Mouse (Mus musculus) stomach, postnatal 0 days (tissue): ENCODE measurements around the gene Ppp1r9a. TPM values are rescaled to one million over a fixed set of nuclear protein-coding genes. Genes with fewer than 3 reads are reported as not detected.

Experiments used
- ATAC-seq: fragments of 200-750 bp; cut with Nextera tagmentation; 2 replicates; pipeline ENCODE4 v1.8.0; 2017; ENCODE audit not compliant: low FRiP score, low TSS enrichment
- DNase-seq: peaks from one replicate; pipeline ENCODE4 v3.0.0-alpha.2; 2016; ENCODE audit warnings: low spot score
- H3K27ac ChIP-seq: fragments of 300-500 bp; sonication (generic); replicated peaks from 2 replicates; pipeline ENCODE4 v1.5.1; 2014; ENCODE audit warnings: mild to moderate bottlenecking, control low read depth
- H3K27me3 ChIP-seq: fragments of 300-500 bp; sonication (generic); 2 replicates; pipeline ENCODE4 v1.6.1; 2014; ENCODE audit warnings: low read length; ENCODE audit not compliant: control insufficient read depth, insufficient read depth
- H3K36me3 ChIP-seq: fragments of 300-500 bp; sonication (generic); 2 replicates; pipeline ENCODE4 v1.6.1; 2014; ENCODE audit warnings: low read length, mixed read lengths; ENCODE audit not compliant: control insufficient read depth, insufficient read depth
- H3K4me1 ChIP-seq: fragments of 300-500 bp; sonication (generic); replicated peaks from 2 replicates; pipeline ENCODE4 v1.6.1; 2014; ENCODE audit warnings: antibody characterized with exemption; ENCODE audit not compliant: control insufficient read depth, insufficient read depth
- H3K4me2 ChIP-seq: fragments of 300-500 bp; sonication (generic); replicated peaks from 2 replicates; pipeline ENCODE4 v1.6.1; 2014; ENCODE audit warnings: low read depth, mild to moderate bottlenecking, control low read depth, moderate library complexity
- H3K4me3 ChIP-seq: fragments of 300-500 bp; sonication (generic); 2 replicates; pipeline ENCODE4 v1.5.1; 2014; ENCODE audit warnings: low read depth, low read length, control low read depth
- H3K9ac ChIP-seq: fragments of 300-500 bp; sonication (generic); 2 replicates; pipeline ENCODE4 v1.6.1; 2014; ENCODE audit warnings: mild to moderate bottlenecking, low read length, control low read depth, mixed read lengths
- H3K9me3 ChIP-seq: fragments of 300-500 bp; sonication (generic); 2 replicates; pipeline ENCODE4 v1.6.1; 2016; ENCODE audit warnings: low read length; ENCODE audit not compliant: control insufficient read depth
- CTCF ChIP-seq: IDR thresholded peaks from 2 replicates; pipeline ENCODE4 v1.5.1; 2016; ENCODE audit warnings: antibody characterized with exemption, low read depth, mild to moderate bottlenecking, moderate library complexity
- EP300 ChIP-seq: optimal IDR thresholded peaks from 2 replicates; pipeline ENCODE3; 2016; ENCODE audit warnings: antibody characterized with exemption
- WGBS: fragments of 180-500 bp; shearing (Covaris S2); extraction: QIAGEN DNeasy Blood & Tissue Kit; methylation state at CpG from one replicate; pipeline ENCODE4 v1.1.7; 2014; 5-methylcytosine and 5-hydroxymethylcytosine counted together
- polyA plus RNA-seq: library from polyadenylated mRNA; unstranded; fragments of >200 nt; fragmentation: Nextera tagmentation; extraction: Ambion mirVana; gene quantifications from 2 replicates; pipeline ENCODE4 v1.2.1, GENCODE M21; 2015

Ppp1r9a gene
- polyA plus RNA-seq, 1 experiment from 2014 or later = 3.1 TPM

DNA sequence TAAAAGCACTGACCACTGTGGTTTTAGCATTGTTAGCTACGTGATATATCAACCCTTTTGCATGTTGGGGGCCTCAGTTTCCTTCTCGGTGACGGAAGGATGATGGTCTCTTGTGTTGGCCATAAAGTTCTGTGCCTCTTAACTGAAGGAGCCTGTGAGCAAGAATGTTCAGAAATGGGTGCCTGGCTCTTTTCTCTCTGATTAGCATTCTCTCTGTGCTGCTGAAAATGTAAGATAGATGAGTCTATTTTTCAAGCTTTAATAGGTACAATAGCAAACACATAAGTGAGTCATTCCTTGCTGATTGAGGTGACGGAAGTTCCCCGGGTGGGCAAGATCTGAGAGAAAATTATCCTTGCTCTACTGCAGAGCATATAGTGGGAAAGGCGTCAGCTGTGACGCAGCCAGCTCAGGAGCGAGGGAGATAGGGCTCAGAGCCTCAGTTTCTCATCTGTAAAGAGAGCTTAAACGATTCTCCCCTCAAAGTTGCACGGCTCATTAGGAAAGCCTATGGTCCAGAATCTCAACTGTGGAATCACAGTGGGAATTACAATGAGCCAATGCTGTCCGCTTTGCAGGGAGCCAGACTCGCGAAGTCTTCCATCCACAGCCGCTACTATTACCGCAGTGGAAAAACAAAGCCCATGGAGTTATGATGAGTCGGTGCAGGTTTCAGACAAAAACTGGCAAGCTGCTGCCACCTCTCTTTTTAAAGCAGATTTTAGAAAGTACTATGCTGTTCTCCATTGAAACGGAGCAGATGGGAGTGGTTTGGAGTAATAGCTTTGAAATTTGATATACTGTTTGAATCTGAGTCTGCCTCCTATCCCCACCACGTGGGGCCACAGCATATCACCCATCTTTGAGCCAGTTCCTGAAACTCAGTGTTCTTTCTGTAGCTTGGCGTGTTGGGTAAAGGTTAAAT is 275.5 kb downstream of the Ppp1r9a start:
- H3K9me3 ChIP-seq = no peaks in the 10 kb centered on the region
- H3K4me1 ChIP-seq = no peaks in the 10 kb centered on the region
- TF ChIP-seq CTCF (0 out of 2 replicates have a peak, but pooled peaks have one; percentile 19), EP300 (no peak)
- no peak overlapping the region for H3K4me3 ChIP-seq
- no peaks in the 10 kb centered on the region for H3K27me3 ChIP-seq
- no peak overlapping the region for H3K27ac ChIP-seq
- no peak for ATAC-seq
- 47% methylated on average over 19 of the region's 19 CpGs for WGBS
- no peak overlapping the region for H3K9ac ChIP-seq
- H3K36me3 ChIP-seq = no peaks in the 10 kb centered on the region
- DNase-seq = no peak
- peak overlapping the region; percentile 6 for H3K4me2 ChIP-seq

DNA sequence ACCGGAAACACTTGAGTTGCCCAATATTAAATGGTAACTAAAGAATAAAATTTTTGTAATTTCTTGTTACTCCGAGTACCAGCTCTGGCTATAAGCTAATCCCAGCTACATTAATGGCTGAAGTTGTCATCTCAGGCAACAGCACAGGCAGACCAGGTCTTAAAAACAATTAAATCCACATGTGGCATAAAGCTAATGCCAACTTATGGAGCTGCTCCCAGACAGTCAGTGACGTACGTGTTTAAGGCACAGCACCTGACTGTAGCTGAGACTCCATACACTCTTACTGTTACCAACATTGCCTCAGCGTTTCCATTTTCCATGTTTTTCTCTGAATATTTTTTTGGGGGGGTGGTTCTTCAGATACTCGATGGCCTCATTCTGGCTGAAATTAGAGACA is 276.5 kb downstream of the Ppp1r9a start:
- H3K27ac ChIP-seq = no peak overlapping the region
- ATAC-seq (no peak), DNase-seq (no peak)
- H3K4me1 ChIP-seq = no peaks in the 10 kb centered on the region
- WGBS = 89% methylated on average over 6 of the region's 6 CpGs
- H3K9me3 ChIP-seq = no peaks in the 10 kb centered on the region
- H3K36me3 ChIP-seq = no peaks in the 10 kb centered on the region
- no peak for TF ChIP-seq EP300
- TF ChIP-seq CTCF = no peak
- no peak overlapping the region for H3K4me3 ChIP-seq
- H3K4me2 ChIP-seq = no peak overlapping the region
- no peaks in the 10 kb centered on the region for H3K27me3 ChIP-seq
- no peak overlapping the region for H3K9ac ChIP-seq

GRCm38 (mm10) chr6:5180645-5181044 is 277.9 kb downstream of the Ppp1r9a start:
- Histone ChIP-seq H3K27ac (no peak overlapping the region), H3K9ac (no peak overlapping the region), H3K4me3 (no peak overlapping the region), H3K4me2 (no peak overlapping the region), H3K4me1 (no peaks in the 10 kb centered on the region), H3K36me3 (no peaks in the 10 kb centered on the region), H3K27me3 (no peaks in the 10 kb centered on the region), H3K9me3 (no peaks in the 10 kb centered on the region)
- DNase-seq = no peak
- TF ChIP-seq EP300 (no peak), CTCF (no peak)
- no peak for ATAC-seq
- WGBS = 60% methylated on average over 5 of the region's 5 CpGs

DNA sequence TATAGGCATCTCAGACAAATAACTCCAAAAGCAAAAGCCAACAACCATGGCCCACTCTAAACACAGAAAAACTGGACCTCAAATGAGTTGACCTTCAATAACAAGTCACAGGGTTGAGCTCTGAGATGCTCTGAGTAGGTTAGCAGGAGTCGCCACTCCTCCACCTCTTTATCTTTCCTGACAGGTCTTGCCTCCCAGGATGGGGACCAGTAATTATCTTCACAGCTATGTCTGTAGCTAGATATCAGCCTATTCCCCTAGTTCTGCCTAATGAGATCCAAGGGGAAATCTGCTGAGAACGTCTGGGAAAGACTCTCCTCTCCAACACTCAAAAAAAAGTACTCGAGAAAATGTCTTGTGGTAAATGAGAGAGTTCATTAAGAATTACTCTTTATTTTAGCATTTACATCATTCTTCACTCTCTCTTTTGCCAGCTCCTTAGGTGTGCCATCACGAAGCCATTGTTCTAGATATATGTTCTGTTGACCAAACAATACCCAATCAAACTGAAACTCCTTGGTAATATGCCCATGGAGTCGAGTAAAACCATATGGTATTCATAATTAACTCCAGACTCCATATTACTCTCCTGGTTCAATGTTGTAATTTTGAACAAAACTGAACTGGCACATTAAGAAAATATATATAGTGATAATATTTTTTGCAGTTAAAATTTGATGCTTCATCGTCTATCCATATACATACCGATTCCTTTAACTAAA is 283.7 kb downstream of the Ppp1r9a start:
- WGBS = 75% methylated on average over 7 of the region's 7 CpGs
- ATAC-seq (no peak), DNase-seq (no peak)

DNA sequence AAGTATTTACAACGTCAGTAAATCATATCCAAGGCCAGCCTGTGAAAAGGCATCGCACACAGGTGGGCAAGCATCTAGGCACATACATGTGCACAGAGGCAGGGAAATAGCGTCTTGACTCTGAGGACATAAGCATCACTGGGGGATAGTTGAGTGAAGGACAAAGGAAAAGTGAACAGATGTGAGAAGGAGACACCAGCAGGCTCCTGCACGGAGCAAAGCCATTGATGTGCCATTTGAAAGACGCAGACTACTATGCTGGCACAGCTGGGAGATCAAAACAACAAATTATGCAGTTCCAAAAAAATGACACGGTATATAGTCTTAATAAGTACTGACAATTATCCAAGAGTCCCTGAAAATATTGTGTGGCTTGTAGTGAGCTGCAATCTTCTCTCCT is 284.9 kb downstream of the Ppp1r9a start:
- no peak overlapping the region for H3K9ac ChIP-seq
- no peaks in the 10 kb centered on the region for H3K27me3 ChIP-seq
- no peaks in the 10 kb centered on the region for H3K4me1 ChIP-seq
- TF ChIP-seq EP300 (no peak), CTCF (no peak)
- ATAC-seq = no peak
- no peaks in the 10 kb centered on the region for H3K36me3 ChIP-seq
- no peak for DNase-seq
- WGBS = 82% methylated on average over 6 of the region's 6 CpGs
- H3K4me2 ChIP-seq = no peak overlapping the region
- no peak overlapping the region for H3K27ac ChIP-seq
- no peaks in the 10 kb centered on the region for H3K9me3 ChIP-seq
- no peak overlapping the region for H3K4me3 ChIP-seq

More for the DNA sequence above, 283.7 kb downstream of the Ppp1r9a start:
- Histone ChIP-seq H3K4me1 (no peaks in the 10 kb centered on the region), H3K4me2 (no peak overlapping the region), H3K9me3 (no peaks in the 10 kb centered on the region), H3K9ac (no peak overlapping the region), H3K4me3 (no peak overlapping the region), H3K27ac (no peak overlapping the region), H3K36me3 (no peaks in the 10 kb centered on the region), H3K27me3 (no peaks in the 10 kb centered on the region)
- no peak for TF ChIP-seq CTCF
- TF ChIP-seq EP300 = no peak

GRCm38 (mm10) chr6:5188036-5188435 is 285.3 kb downstream of the Ppp1r9a start:
- TF ChIP-seq EP300 (no peak), CTCF (no peak)
- 83% methylated on average over 5 of the region's 5 CpGs for WGBS

More at GRCm38 (mm10) chr6:5188036-5188435, 285.3 kb downstream of the Ppp1r9a start:
- H3K9ac ChIP-seq = no peak overlapping the region
- H3K27ac ChIP-seq = no peak overlapping the region
- H3K4me2 ChIP-seq = no peak overlapping the region
- no peaks in the 10 kb centered on the region for H3K27me3 ChIP-seq
- H3K36me3 ChIP-seq = no peaks in the 10 kb centered on the region
- H3K9me3 ChIP-seq = no peaks in the 10 kb centered on the region
- no peaks in the 10 kb centered on the region for H3K4me1 ChIP-seq
- H3K4me3 ChIP-seq = no peak overlapping the region
- DNase-seq (no peak), ATAC-seq (no peak)
